Mouse (Mus musculus): ENCODE data around the gene Capn3.

DNA sequence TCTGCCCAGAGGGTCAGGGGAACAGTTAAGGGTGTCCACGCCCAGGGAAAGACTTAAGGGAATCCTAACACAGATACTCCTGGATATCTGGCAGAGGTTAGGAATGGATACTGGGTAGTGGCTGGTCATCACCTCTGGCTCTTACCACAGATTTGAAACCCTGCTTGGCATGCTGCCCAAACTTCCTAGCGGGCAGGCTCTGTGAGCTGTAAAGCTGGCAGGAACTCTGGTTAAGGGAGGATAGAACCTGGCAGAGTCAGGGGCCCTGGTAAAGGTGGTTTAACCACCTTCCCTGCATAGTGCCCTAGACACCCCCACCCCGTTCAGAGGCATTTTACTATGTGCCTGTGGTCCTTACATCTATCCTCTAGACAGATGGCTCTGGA, 46.8 kb downstream of the Capn3 start:
- no peak for TF ChIP-seq CTCF (IDR thresholded peaks at IDR 0.05; ENCODE audit: low read depth)
- TF ChIP-seq EP300 (IDR thresholded peaks at IDR 0.05; ENCODE audit: low read depth), result no peak

All from heart, postnatal 0 days (tissue).